Mouse (Mus musculus): ENCODE data around the gene Egfl8. TPM values are rescaled to one million over a fixed set of nuclear protein-coding genes. Genes with fewer than 3 reads are reported as not detected.

Gene Egfl8
- total RNA-seq (2021): 1 to 10 TPM; 6.1 to 9.9 TPM
- long read RNA-seq, experiment 1, partial matches to known transcripts: 1 of 14 reads
- long read RNA-seq, experiment 1, other reads (novel, unspliced or antisense): 9 of 14 reads
- long read RNA-seq, experiment 2, transcript Egfl8-201 (9 exons, 1,150 nt): major isoform, 5 of 11 reads
- long read RNA-seq, experiment 2, partial matches to known transcripts: 2 of 11 reads
- long read RNA-seq, experiment 2, other reads (novel, unspliced or antisense): 4 of 11 reads

DNA sequence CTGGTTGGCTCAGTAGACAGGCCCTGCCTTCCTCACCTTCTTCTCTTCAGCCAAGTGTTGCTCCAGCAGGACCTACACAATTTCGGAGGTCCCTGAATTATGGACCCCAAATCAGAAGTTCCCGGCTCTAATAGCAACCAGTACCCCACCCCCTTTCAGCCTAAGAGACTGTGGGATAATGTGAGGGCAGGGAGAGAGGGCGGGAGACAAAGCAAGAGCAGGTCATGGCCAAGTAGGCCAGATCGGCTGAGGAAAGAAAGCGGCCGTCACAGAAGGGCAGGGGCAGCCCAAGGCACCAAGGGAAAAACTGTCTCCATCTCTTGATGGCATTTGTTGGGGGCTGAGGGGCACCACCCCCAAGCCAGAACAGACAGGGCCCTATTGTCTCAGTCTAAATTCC lies at the start of gene Egfl8:
TSS of gene Egfl8 (minus strand) at position 101 of the 400 bp plus-strand sequence.
- no peak for DNase-seq

GRCm38 (mm10) chr17:34664472-34664871 lies 48.7 kb upstream of the Egfl8 start:
- peak; percentile 52 for DNase-seq

GRCm38 (mm10) chr17:34663558-34663957 lies 47.8 kb upstream of the Egfl8 start:
- DNase-seq: no peak

DNA sequence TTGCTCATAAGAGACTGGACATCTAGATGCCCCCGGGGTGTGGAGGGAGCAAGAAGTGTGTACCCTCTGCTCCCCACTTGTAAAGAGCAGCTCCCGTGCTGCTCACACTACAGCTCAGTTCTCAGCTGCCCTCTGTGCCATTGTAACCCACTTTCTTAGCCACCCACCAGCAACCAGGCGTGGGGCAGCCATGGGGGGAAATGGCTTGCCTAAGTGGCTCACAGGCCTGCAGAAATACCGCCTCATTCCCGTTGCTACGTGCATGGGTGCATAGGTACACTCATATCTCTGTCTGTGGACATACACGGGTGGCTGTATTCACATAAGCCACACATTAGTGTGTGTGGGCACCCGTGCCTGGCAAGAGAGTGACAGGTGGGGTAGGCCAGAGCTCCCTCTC lies 47.2 kb upstream of the Egfl8 start:
- no peak for DNase-seq

DNA sequence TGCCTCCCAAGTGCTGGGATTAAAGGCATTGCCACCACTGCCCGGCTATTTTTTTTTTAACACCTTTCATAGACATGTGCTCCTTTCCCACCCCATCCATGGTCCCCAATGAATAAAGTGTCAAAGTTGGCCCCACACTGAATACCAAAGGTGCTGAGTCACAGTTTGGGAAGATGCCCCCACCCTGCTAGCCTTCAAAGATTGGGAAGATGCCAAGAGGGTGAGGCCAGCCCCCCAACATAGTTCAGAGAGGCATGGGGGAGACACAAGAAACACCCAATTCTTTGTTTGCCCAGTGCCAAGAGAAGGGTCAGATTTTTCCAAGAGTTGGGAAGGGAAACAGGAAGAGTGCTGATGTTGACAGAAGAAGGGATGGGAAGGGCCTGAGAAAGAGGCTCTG lies 46.7 kb upstream of the Egfl8 start:
- no peak for DNase-seq

GRCm38 (mm10) chr17:34661121-34661591 lies 45.4 kb upstream of the Egfl8 start:
- DNase-seq: peak; percentile 57

DNA sequence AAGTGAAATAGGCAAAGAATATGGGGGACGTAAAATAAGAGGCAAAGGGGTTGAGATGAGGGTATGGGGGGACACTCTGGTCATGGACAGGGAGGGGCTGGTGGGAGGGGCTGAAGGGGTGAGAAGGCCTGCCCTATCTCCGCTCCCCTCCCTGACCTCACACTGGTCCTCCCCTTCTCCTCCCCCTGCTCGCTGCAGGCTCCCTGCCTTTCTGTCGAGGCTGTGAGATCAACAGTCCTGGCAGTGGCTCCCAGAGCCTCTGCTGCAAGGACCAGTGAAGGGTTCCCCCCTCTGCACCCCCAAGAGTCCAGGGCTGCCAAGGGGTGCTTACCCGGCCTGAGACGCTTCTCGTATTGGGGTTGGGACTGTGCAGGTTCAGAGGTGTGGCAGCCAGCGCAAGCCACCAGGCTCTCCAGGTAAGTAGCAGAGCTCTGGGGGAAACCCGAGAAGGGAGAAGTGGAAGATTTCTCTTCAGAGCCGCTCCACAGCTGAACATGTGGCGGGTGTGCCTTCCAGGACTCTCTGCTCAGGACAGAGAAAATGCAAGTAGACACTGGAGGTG lies 44.6 kb upstream of the Egfl8 start:
- no peak for DNase-seq

GRCm38 (mm10) chr17:34659897-34660214 lies 44.1 kb upstream of the Egfl8 start:
- no peak for DNase-seq

DNA sequence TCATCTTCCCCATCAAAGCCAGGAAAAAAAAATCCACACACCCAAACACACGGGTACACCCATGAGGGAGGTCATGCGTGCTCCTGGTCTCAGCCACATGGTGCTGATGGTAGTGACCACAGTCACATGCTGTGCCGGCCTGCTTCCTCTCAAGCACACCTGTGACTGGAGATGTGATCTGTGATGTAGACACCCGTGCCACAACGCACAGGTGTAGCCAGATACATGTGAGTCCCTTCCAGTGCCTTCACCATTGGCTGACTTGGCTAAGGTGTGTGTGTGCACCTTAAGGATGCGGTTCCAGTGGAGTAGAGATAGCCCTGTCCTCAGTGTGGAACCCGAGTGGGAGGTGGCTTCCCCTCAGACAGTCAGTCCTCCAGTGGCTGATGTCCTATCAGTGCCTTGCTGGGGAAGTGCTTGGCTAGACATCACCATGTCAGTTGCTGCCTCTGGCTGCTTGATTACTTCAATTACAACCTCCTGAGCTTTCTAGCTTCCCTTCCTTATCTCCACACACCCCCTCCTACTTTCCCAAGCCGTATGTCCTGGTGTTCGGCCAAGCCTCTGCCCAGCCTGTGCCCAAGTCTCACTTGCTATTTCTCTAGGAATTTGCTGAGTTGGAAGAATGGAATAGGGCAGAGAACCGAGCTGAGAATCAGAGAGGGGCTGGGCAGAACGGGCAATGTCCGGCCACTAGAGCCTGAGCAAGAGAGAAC lies 43.6 kb upstream of the Egfl8 start:
- DNase-seq: no peak

- no peak for DNase-seq
Observed at GRCm38 (mm10) chr17:34658591-34658990, 42.8 kb upstream of the Egfl8 start.

GRCm38 (mm10) chr17:34658145-34658544 lies 42.4 kb upstream of the Egfl8 start:
- DNase-seq: no peak

- no peak for DNase-seq
Observed at GRCm38 (mm10) chr17:34657271-34657670, 41.5 kb upstream of the Egfl8 start.

GRCm38 (mm10) chr17:34656666-34657065 lies 40.9 kb upstream of the Egfl8 start:
- DNase-seq: no peak

DNA sequence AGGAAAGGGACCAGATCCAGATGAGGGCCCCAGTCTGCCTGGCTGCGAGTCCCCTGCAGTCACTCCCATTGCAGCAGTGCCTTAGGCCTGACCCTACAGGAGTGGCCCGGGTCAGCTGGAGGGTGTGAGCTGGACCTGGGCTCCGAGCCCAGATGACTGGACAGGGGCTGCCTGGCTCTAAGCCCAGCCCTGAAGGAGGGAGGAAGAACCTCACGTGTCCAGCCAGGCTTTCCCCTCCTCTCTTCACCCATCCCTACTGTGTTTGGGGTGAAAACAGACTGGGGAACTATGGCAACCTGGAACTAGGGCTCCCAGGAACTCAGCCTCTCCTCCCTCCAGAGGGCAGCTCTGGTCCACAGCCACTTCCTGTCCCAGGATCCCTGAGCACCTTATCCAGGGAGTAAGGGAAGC lies 39.8 kb upstream of the Egfl8 start:
- peak; percentile 86 for DNase-seq

DNA sequence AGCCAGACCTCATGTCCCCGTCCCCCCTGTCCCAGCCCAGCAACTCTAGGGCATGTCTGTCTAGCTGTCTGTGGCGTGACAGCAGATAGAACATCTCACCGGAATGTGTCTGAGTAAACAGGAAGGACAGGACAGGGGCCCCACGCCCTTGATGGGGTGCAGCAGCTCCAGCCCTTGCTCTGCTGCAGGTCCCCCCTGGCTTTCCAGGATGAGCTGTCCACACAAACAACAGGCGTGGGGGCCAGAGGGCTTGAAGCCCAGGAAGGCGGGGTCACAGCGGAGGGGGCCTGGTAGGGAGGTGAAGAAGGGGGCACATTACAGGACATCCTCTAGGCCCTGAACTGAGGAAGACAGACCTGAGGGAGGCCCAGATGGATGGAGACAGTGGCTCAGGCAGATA lies 39.4 kb upstream of the Egfl8 start:
- DNase-seq: peak; percentile 67

GRCm38 (mm10) chr17:34654392-34654791 lies 38.6 kb upstream of the Egfl8 start:
- no peak for DNase-seq

DNA sequence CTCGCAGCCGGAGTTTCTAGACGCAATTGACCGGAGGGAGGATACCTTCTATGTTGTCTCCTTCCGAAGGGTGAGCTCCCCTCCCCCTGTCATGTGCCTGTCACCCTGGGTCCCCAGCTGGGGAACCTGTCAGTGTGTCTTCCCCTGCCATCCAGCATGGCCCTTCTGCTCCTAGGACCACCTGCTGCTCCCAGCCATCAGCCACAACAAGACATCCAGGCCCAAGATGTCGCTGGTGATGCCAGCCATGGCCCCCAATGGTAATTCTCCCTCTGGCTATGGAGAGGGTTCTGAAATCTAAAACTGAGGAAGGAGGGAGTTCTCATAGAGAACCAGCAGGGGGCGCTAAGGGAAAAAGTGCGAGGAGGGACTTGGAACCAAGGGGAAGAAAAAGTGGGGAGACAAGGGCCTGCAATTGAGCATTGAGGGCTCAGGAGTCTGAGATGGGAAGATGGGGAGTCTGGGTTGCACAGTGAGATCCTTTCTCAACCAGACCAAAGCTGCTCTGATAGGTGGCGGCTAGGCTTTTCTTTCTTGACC lies 38.0 kb upstream of the Egfl8 start:
- DNase-seq: peak; percentile 80

GRCm38 (mm10) chr17:34652985-34653384 lies 37.2 kb upstream of the Egfl8 start:
- DNase-seq: no peak

- no peak for DNase-seq
Observed at GRCm38 (mm10) chr17:34652546-34652945, 36.8 kb upstream of the Egfl8 start.

DNA sequence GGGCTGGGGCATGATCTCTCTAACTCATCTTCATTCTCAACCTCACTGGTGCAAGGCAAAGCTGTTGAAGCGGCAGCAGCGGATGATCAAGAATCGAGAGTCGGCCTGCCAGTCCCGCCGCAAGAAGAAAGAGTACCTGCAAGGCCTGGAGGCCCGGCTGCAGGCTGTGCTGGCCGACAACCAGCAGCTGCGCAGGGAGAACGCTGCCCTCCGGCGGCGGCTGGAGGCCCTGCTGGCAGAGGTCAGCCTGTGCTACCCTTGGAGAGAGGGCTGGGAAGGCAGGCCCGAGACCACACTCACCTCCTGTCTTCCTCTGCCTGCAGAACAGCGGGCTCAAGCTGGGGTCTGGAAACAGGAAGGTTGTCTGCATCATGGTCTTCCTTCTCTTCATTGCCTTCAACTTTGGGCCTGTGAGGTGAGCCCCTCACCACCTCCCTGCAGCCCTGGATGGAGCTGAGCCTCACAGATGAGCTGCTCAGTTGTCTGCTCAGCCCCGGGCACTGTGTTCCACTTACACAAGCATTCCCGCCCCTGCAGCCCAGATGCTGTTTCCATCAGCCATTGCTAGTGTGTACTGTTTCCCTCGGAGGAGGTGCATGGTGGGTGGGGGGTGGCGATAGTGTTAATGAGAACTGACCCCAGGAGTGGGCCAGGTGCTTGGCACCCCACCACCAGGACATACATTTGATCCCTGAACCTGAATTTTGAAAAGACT lies 35.9 kb upstream of the Egfl8 start:
- peak; percentile 79 for DNase-seq

- no peak for DNase-seq
Observed at GRCm38 (mm10) chr17:34650781-34651180, 35.0 kb upstream of the Egfl8 start.

DNA sequence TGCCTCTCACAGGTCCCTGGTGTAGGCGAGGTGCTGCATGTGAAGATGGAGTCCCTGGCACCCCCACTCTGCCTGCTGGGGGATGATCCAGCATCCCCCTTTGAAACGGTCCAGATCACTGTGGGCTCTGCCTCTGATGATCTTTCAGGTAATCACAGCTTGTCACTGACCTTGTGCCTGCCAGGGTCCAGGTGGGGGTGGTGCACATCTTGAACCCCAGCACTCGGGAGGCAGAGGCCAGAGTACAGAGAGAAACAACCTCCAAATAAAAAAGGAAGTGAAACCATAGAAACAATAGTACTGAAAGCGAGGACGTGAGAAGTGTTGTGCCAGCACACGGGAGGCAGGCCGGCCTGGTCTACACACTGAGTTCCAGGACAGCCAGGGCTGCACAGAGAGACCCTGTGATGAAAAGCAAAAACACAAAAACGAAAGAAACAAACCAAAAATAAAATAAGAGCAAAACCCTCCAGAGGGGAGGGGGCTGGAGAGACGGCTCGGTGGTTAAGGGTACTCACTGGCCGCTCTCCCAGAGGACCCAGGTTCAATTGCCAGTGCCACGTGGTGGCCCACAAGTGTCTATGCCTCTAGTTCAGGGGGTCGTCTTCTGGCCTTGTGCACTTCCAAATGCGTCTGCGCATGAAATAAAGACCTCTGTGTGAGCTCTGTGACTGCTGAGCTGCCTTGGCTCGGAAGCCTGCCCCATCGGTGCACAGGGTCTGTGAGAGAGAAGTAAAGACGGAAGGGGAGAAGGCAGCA lies 33.5 kb upstream of the Egfl8 start:
- DNase-seq: no peak
